Mouse (Mus musculus) right cerebral cortex, adult 2 months (tissue): ENCODE measurements at regions not wholly inside any gene's neighbourhood (a gene's known extent, or its start where the extent isn't known, plus 50 kb on each side); places are given as distances from the start of the nearest gene placed in this dataset.
A peak's percentile ranks its signal among the peaks of the same experiment; 100 is the strongest.
"Not testable (repeated sequence)": the region's sequence is repeated elsewhere in the genome, so short reads cannot be mapped to it uniquely, and the experiment has no call there.

ENCODE experiments used
- DNase-seq, 2 experiments: peaks; one replicate each; pipeline ENCODE4 v3.0.0; 2021 to 2022; ENCODE audit warnings: low spot score in 2 of 2

GRCm38 (mm10) chr5:16937840-16938239 is 146.2 kb downstream of the Gm28710 start:
- peak; percentile 68 to 74 for DNase-seq

DNA sequence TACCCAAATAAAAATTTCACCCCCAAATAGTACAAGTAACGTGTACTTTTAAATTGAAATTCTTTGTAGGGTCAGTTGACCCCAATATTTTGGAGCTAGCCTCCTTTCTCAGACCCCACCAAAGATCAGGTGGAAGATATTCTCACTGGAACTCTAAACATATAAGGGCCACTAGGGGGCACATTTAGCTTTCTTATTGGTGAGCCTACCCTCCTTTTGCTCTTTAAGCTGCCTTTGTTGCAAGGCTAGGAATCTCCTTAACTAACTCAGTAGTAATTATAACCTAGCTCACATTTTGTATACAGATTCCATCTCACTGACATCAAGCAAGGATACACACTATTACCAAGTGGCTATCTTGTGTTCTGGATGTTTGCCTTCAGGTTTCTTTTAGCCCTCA is 155.8 kb downstream of the Gm28710 start:
- DNase-seq: no peak

DNA sequence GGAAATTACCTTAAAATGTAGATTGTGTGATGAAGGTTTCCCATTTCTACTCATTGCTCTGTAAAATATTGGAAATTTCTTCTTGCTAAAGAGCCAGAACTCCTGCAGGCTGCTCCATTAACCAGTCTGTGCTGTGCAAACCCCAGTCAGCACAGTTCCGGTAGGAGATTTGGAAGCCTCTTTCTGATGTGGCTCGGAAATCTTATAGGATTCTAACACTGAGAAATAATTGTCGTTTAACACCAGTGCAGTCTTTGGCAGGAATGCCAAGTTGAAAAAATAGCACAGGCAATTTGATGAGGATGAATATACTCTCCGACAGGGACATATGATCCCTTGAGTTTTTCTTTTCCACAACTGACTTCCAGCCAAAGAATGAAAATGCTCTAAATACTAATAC is 176.1 kb downstream of the Gm28710 start:
- DNase-seq: peak in 1 of 2 experiments; percentile 2

- DNase-seq: not testable (repeated sequence)
These were observed 177.2 kb downstream of the Gm28710 start for GRCm38 (mm10) chr5:16968817-16969216.

GRCm38 (mm10) chr5:16973206-16973896 is 181.7 kb downstream of the Gm28710 start:
- DNase-seq: no peak

GRCm38 (mm10) chr5:16976006-16976405 is 184.4 kb downstream of the Gm28710 start:
- DNase-seq: no peak

- DNase-seq: no peak
These were observed 193.3 kb downstream of the Gm28710 start for GRCm38 (mm10) chr5:16984877-16985276.

DNA sequence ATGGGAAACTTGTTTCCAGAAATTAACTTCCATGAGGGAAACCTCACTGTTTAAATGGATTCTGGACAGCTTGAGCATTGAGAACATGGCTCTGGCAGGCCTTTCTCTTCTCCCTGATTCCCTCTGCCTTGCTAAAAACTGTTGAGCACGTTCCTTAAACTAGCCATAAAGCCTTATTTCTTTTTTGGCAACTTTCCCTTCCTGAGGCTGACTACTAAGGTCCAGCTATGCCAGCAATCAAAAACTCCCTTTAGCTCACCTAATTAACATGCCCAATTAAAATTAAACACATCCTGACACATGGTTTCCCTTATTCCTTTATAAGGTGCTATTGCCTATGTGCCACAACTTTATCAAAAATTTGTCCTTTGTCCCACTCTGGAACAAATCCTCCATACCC is 199.9 kb downstream of the Gm28710 start:
- no peak for DNase-seq

DNA sequence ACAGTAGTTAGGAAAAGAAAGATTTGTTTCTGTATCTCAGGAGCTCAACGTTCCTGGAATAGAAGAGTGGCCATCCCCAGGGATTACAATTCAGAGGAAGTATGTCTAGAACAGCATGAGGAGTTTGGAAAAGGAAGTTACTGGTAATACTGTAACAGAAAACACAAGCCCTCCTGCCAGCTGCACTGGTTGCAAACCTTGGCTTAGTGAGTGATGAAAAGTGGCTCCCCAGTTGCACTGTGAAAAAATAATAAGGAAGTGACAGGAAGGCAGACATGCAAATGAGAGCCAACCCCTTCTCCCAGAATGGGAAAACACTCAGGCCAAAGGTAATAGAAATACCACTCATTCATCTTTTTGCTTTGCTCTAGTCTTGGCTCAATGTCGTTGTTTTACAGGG is 207.6 kb downstream of the Gm28710 start:
- DNase-seq: no peak

GRCm38 (mm10) chr5:17006807-17007522 is 215.4 kb downstream of the Gm28710 start:
- DNase-seq: no peak

DNA sequence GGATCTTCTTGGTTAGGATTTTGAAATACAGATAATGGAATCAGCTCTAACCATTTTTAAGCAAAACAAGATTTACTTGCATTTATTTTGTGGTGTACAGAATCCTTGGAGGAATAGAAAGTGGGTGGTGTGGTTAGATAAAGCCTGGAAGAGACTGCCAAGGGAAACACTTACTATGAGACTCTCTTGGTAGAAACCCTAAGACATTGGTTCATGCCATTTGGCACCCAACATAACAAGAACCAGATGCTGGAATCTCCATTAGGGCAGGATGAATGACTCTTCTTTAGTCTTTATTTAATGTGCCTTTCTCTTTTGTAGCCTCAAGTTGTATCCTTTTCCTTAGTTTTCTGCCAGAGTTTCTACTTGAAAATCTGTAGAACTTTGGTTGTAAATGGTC is 230.0 kb downstream of the Gm28710 start:
- DNase-seq: no peak

DNA sequence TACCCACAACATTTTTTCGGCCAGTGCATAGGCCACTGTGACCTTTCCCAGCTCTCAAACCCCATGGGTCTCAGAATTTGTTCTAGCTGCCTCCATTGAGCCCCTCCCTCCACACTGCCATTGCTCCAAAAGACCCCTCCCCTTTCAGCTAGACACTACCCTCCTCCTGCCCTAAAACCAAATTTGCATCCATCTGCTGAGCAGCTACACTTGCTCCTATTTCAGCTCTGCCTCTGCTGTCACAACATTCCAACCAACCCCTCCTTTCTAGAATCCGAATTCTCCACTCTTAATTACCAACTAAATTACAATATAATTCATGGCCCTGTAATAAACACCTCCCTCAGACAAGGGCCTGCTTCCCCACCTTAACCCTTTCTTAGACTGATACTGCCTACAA is 262.3 kb downstream of the Gm28710 start:
- DNase-seq: no peak

DNA sequence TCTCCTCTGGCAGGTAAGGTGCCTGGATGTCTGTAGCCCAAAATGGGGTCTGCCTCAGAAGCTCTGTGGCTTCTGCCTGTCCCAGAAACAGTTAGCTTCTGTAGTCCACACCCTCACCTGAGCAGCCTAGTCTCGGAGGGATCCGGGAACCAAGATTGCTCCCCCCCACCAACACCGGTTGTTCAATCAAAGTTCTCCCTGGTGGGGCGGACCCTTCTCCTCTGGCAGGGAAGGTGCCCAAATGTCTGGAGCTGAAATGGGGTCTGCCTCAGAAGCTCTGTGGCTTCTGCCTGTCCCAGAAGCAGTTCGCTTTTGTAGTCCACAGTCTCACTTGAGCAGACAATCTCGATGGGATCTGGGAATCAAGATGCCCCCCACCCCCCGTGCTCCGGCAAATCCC is 273.0 kb downstream of the Gm28710 start:
- no peak for DNase-seq

DNA sequence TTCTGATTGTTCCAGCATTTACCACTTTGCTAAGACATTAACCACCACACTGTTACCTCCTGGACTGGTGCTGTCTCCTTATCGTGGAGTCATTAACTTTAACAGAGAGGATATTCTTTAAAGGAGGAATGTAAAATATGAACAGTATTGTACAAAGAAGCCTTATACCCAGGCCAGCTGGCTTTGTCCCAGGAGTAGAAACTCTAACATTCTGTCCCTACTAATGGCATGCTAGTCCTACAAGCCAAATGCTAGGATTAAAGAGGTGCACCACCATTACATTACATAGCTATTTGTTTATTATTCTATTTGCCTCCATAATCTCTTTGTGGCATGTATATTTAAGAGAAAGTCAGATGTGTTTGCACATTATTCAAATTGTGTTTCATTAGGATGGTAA is 288.8 kb downstream of the Gm28710 start:
- no peak for DNase-seq

DNA sequence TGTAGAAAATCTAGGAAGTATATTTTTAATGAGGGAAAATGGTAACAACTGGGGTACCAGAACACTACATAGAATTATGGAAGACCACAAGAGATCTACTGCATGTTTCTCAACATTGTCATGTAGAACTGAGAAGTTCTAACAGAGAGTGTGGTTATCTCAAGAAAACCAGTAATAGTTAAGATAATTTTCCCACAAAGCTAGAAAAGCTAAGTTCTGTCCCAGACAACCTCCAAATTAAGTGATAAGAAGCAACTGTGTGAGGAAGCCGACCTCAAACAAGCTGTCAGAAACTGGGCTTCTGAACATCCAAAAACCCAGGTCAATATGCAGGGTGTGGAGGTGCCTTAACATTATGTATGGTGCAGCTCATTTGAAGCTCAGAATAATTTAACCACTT is 261.4 kb upstream of the Speer4f2 start:
- no peak for DNase-seq

GRCm38 (mm10) chr5:17112026-17112425 is 261.0 kb upstream of the Speer4f2 start:
- no peak for DNase-seq

GRCm38 (mm10) chr5:17115035-17115434 is 257.9 kb upstream of the Speer4f2 start:
- no peak for DNase-seq

- DNase-seq: no peak
These were observed 256.9 kb upstream of the Speer4f2 start for GRCm38 (mm10) chr5:17116072-17116471.

- DNase-seq: no peak
These were observed 247.7 kb upstream of the Speer4f2 start for GRCm38 (mm10) chr5:17125240-17125639.

GRCm38 (mm10) chr5:17127501-17127900 is 245.5 kb upstream of the Speer4f2 start:
- no peak for DNase-seq

- DNase-seq: no peak
These were observed 237.5 kb upstream of the Speer4f2 start for GRCm38 (mm10) chr5:17135489-17135888.

- no peak for DNase-seq
These were observed 231.4 kb upstream of the Speer4f2 start for GRCm38 (mm10) chr5:17141555-17141954.

GRCm38 (mm10) chr5:17174562-17174961 is 198.4 kb upstream of the Speer4f2 start:
- no peak for DNase-seq
